Mouse (Mus musculus): ENCODE results near the gene Cdkn1a.
"Not testable (repeated sequence)": the region's sequence is repeated elsewhere in the genome, so short reads cannot be mapped to it uniquely, and the experiment has no call there.

GRCm38 (mm10) chr17:29110356-29110755, 19.6 kb downstream of the Cdkn1a start:
- TF ChIP-seq POLR2A, HCFC1 (IDR thresholded peaks at IDR 0.05; ENCODE audit: low read depth, low read length): not testable (repeated sequence)
